Mouse (Mus musculus) embryonic facial prominence, embryonic 14.5 days (tissue): ENCODE measurements at regions not wholly inside any gene's neighbourhood (a gene's known extent, or its start where the extent isn't known, plus 50 kb on each side); places are given as distances from the start of the nearest gene placed in this dataset.

ENCODE experiments used
- ATAC-seq: fragments of 200-750 bp; cut with Nextera tagmentation; 2 replicates; pipeline ENCODE4 v1.8.0; 2017; ENCODE audit warnings: low read depth, moderate number of reproducible peaks, moderate TSS enrichment
- DNase-seq: peaks from one replicate; pipeline ENCODE4 v3.0.0-alpha.2; 2015; ENCODE audit warnings: low spot score
- H3K27ac ChIP-seq: fragments of 300-500 bp; sonication (generic); replicated peaks from 2 replicates; pipeline ENCODE4 v1.5.1; 2014; ENCODE audit warnings: low read depth, mild to moderate bottlenecking, low read length, moderate library complexity
- H3K27me3 ChIP-seq: fragments of 300-500 bp; sonication (generic); replicated peaks from 2 replicates; pipeline ENCODE4 v1.6.1; 2014; ENCODE audit warnings: low read length; ENCODE audit not compliant: control insufficient read depth, insufficient read depth
- H3K36me3 ChIP-seq: fragments of 300-500 bp; sonication (generic); 2 replicates; pipeline ENCODE4 v1.6.1; 2014; ENCODE audit warnings: low read length, mixed read lengths; ENCODE audit not compliant: control insufficient read depth, insufficient read depth
- H3K4me1 ChIP-seq: fragments of 300-500 bp; sonication (generic); 2 replicates; pipeline ENCODE4 v1.6.1; 2014; ENCODE audit warnings: antibody characterized with exemption, low read length; ENCODE audit not compliant: control insufficient read depth, insufficient read depth
- H3K4me2 ChIP-seq: fragments of 300-500 bp; sonication (generic); 2 replicates; pipeline ENCODE4 v1.6.1; 2014; ENCODE audit warnings: low read depth, mild to moderate bottlenecking, low read length, moderate library complexity, mixed read lengths
- H3K4me3 ChIP-seq: fragments of 300-500 bp; sonication (generic); 2 replicates; pipeline ENCODE4 v1.5.1; 2014; ENCODE audit warnings: low read depth, mild to moderate bottlenecking, low read length
- H3K9ac ChIP-seq: fragments of 300-500 bp; sonication (generic); 2 replicates; pipeline ENCODE4 v1.6.1; 2014; ENCODE audit warnings: low read depth, mild to moderate bottlenecking, low read length, moderate library complexity, mixed read lengths
- H3K9me3 ChIP-seq: fragments of 300-500 bp; sonication (generic); 2 replicates; pipeline ENCODE4 v1.6.1; 2016; ENCODE audit warnings: low read length; ENCODE audit not compliant: control insufficient read depth
- WGBS: fragments of 180-500 bp; shearing (Covaris S2); extraction: QIAGEN DNeasy Blood & Tissue Kit; methylation state at CpG from one replicate; pipeline ENCODE4 v1.1.7; 2014; 5-methylcytosine and 5-hydroxymethylcytosine counted together

DNA sequence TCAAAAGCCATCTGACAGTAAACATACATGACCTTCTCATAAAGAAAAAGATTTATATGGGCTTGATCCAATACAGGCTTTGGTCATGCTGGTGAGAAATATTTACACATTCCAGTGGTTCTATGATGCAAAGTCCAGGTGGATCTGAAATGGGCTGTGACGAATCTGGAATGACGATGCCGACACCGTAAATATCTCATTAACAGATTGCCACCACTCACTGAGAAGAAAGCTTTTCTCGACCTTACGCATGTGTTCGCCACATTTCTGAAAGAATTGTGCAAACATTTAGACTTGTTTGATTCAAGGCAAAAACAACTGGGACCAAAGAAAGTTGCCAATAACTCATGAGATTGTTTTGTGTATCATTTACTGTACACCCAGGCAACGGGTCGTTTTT is 142.9 kb upstream of the Lrig1 start:
- no peaks in the 10 kb centered on the region for H3K27me3 ChIP-seq
- ATAC-seq (peak; percentile 44; the same call in 1 of the 2 replicates), DNase-seq (peak; percentile 67)
- 54% methylated on average over 9 of the region's 9 CpGs for WGBS
- H3K27ac ChIP-seq = no peak overlapping the region
- H3K4me2 ChIP-seq = no peak overlapping the region
- no peaks in the 10 kb centered on the region for H3K9me3 ChIP-seq
- no peak overlapping the region for H3K4me3 ChIP-seq
- no peaks in the 10 kb centered on the region for H3K36me3 ChIP-seq
- 0 out of 2 replicates have a peak, but pooled peaks cover 3% of the 10 kb centered on the region for H3K4me1 ChIP-seq
- H3K9ac ChIP-seq = no peak overlapping the region

DNA sequence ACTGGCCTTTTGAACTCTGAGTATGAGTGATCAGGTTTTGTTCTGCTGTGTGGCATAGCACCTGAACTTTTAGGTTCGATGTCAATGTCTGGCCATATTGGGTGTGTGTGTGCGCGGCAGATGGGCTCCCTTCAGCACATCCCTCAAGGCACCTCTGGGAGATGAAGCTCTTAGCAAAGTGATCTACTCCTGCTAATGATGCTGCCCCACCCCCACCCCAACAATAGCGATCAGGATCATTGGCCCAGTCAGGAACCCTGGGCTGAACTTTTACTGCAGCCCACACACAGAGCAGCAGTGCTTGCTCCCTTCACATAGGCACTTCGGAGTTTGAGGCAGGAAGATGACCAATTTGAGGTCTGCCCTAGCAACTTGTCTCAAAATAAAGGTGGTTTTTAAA is 141.9 kb upstream of the Lrig1 start:
- WGBS = 59% methylated on average over 5 of the region's 5 CpGs
- H3K4me2 ChIP-seq = no peak overlapping the region
- DNase-seq (no peak), ATAC-seq (no peak)
- no peaks in the 10 kb centered on the region for H3K9me3 ChIP-seq
- H3K27me3 ChIP-seq = no peaks in the 10 kb centered on the region
- H3K9ac ChIP-seq = no peak overlapping the region
- no peak overlapping the region for H3K27ac ChIP-seq
- no peak overlapping the region for H3K4me3 ChIP-seq
- H3K4me1 ChIP-seq = 0 out of 2 replicates have a peak, but pooled peaks cover 3% of the 10 kb centered on the region
- H3K36me3 ChIP-seq = no peaks in the 10 kb centered on the region

DNA sequence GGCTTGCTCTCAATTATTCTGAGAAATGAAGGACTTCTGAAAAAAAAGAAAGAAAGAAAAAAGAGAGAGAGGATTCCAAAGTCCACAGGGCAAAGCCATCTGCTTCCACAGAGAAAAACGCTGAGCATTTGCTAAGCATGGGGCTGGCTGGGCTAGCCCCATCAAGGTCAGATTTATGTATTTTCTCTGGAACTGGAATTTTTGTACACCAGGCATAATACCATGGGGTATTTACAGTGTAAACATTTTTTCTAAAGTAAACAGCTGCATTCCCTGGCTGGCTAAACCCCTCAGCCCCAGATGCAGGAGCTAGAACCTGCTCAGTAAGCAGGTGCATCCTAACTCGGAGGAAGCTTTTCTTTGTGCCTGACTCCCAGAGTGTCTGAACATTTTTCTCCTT is 135.8 kb upstream of the Lrig1 start:
- 45% methylated on average over 2 of the region's 2 CpGs for WGBS
- ATAC-seq = peak; percentile 53; the same call in 1 of the 2 replicates
- no peak overlapping the region for H3K27ac ChIP-seq

DNA sequence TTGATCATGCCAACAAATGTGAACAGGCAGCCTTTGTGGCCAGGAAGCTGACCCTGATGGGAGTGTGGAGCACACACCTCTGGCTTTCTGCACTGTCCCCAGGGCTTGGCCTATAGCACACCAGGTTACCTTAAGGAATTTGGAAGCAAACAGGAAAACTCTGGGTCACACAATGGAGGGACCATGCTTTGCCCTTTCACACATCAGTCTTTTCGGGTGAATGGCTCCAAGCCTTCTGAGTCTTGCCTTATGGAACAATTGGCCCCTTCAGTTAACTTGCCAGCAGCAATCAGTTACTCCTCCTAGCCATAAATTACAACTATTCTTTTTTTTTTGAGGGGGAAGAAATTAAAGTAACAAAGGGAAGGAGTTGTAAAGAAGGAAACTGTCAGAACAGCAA is 134.6 kb upstream of the Lrig1 start:
- no peaks in the 10 kb centered on the region for H3K36me3 ChIP-seq
- 54% methylated on average over 1 of the region's 1 CpGs for WGBS
- ATAC-seq = no peak
- H3K4me1 ChIP-seq = 0 out of 2 replicates have a peak, but pooled peaks cover 3% of the 10 kb centered on the region
- no peak overlapping the region for H3K27ac ChIP-seq
- no peak overlapping the region for H3K9ac ChIP-seq
- DNase-seq = no peak
- H3K4me3 ChIP-seq = no peak overlapping the region
- H3K27me3 ChIP-seq = no peaks in the 10 kb centered on the region
- no peak overlapping the region for H3K4me2 ChIP-seq
- no peaks in the 10 kb centered on the region for H3K9me3 ChIP-seq

More for the DNA sequence above, 135.8 kb upstream of the Lrig1 start:
- Histone ChIP-seq H3K9ac (no peak overlapping the region), H3K4me1 (0 out of 2 replicates have a peak, but pooled peaks cover 3% of the 10 kb centered on the region), H3K27me3 (no peaks in the 10 kb centered on the region), H3K4me3 (no peak overlapping the region), H3K36me3 (no peaks in the 10 kb centered on the region), H3K4me2 (no peak overlapping the region), H3K9me3 (no peaks in the 10 kb centered on the region)
- DNase-seq = peak; percentile 38

DNA sequence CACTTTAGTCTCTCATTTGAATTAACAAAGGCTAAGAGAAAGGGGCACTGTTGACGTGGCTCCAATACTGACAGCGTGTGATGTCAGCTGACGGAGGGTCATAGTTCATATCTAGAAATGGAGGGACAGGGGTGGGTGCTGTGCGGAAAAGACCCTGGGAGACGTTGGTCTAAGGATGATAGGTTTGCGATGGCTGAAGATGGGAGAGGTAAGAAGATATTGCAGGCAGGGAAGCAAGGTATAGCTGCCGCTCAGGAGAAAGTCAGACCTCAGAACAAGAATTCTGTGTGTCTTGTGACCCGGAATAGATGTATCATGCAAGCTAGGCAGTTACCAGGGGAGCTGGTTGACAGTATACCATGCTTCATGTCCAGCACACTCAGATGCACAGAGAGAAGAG is 130.8 kb upstream of the Lrig1 start:
- Histone ChIP-seq H3K36me3 (no peaks in the 10 kb centered on the region), H3K27me3 (no peaks in the 10 kb centered on the region), H3K4me2 (no peak overlapping the region), H3K4me3 (no peak overlapping the region), H3K4me1 (no peaks in the 10 kb centered on the region; the same call in 1 of the 2 replicates), H3K9ac (no peak overlapping the region), H3K27ac (no peak overlapping the region), H3K9me3 (no peaks in the 10 kb centered on the region)
- no peak for DNase-seq
- ATAC-seq = no peak
- WGBS = 82% methylated on average over 8 of the region's 8 CpGs

DNA sequence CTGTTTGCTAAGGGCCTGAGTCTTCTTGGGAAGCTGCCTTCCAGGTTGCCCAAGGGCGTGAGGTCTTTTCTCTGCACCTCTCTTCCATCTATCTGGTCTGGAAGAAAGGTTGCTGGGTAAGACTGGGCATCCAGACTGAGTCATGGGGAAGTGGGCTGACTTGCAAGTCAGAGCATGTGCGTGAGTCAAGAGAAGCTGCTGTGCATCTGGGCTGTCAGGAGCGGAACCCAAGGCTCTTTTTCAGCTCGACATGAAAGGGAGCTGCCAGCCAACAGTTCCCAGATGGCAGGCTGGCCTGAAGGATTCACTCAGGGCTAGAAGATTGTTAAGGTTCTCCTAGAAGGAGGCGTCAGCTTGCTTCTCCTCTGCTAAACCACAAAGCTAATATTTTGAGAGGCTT is 129.3 kb upstream of the Lrig1 start:
- H3K4me2 ChIP-seq = no peak overlapping the region
- WGBS = 71% methylated on average over 5 of the region's 5 CpGs
- no peak overlapping the region for H3K4me3 ChIP-seq
- no peak overlapping the region for H3K9ac ChIP-seq
- ATAC-seq (no peak), DNase-seq (no peak)
- no peak overlapping the region for H3K27ac ChIP-seq
- no peaks in the 10 kb centered on the region for H3K9me3 ChIP-seq
- no peaks in the 10 kb centered on the region; the same call in 1 of the 2 replicates for H3K4me1 ChIP-seq
- no peaks in the 10 kb centered on the region for H3K27me3 ChIP-seq
- no peaks in the 10 kb centered on the region for H3K36me3 ChIP-seq

DNA sequence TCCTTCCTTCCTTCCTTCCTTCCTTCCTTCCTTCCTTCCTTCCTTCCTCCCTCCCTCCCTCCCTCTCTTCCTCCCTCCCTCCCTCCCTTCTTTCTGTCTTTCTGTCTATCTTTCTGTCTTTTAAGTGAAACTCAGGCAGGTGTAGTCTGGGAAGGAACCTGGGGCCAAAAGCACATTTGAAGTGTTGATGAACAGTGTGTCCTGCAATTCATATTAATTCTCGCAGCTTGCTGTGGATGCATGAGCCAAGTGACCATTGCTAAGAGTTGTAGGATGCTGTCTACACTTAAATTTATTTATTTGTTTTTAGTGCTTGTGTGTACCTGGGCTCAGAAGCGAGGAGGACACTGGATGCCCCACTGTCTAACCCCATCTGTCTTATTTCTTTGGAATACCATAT is 126.7 kb upstream of the Lrig1 start:
- ATAC-seq = no peak
- WGBS = 83% methylated on average over 2 of the region's 2 CpGs

DNA sequence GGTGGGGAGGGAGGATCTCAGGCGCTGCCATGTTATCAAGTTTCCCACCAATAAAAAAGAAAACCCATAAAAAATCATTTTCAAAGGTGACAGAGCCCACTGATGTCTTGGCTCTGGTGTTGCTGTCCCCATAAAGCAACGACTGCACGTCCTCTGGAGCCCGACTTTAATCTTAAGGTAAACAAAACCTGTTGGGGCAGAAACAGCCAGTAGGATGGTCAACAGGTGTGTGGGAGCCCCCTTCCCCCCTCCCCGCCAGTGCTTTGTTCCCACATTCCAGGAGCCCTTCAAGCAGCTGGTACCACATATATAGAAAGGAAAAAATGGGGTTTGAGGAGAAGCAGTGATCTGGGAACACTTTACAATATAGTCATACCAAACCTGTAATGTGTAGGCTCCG is 118.3 kb upstream of the Lrig1 start:
- Histone ChIP-seq H3K4me2 (no peak overlapping the region), H3K4me3 (no peak overlapping the region), H3K27ac (0 out of 2 replicates have a peak overlapping the region, but pooled peaks have one; percentile 15), H3K9ac (no peak overlapping the region), H3K36me3 (no peaks in the 10 kb centered on the region), H3K4me1 (peaks cover 3% of the 10 kb centered on the region; the same call in 1 of the 2 replicates), H3K9me3 (no peaks in the 10 kb centered on the region), H3K27me3 (0 out of 2 replicates have a peak, but pooled peaks cover 3% of the 10 kb centered on the region)
- 50% methylated on average over 6 of the region's 6 CpGs for WGBS
- DNase-seq = no peak
- no peak for ATAC-seq

More for the DNA sequence above, 126.7 kb upstream of the Lrig1 start:
- H3K36me3 ChIP-seq = no peaks in the 10 kb centered on the region
- H3K27ac ChIP-seq = no peak overlapping the region
- DNase-seq = no peak
- no peak overlapping the region for H3K4me2 ChIP-seq
- no peaks in the 10 kb centered on the region for H3K27me3 ChIP-seq
- H3K4me3 ChIP-seq = no peak overlapping the region
- no peaks in the 10 kb centered on the region for H3K9me3 ChIP-seq
- H3K4me1 ChIP-seq = no peaks in the 10 kb centered on the region; the same call in 1 of the 2 replicates
- H3K9ac ChIP-seq = no peak overlapping the region

DNA sequence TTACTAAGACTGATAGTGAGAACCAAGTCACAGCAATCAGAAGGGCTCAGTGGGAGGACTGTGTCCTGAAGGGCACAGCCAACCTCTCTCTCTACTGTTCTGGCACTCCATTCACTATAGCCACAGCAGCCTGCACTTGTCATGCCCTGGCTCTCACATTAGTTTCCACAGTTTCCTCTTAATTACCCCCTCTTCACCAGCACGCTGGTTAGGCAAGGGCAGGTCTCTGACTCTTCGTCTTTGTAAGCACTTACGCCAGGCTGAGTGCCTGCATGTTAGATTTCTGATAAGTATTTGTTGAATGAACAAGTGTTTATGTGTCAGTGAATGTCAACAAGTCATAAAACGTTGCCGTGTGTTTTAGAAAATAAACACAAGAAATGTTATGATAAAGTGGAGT is 116.2 kb upstream of the Lrig1 start:
- DNase-seq = no peak
- 0 out of 2 replicates have a peak, but pooled peaks cover 3% of the 10 kb centered on the region for H3K27me3 ChIP-seq
- no peak overlapping the region for H3K4me3 ChIP-seq
- no peaks in the 10 kb centered on the region for H3K36me3 ChIP-seq
- H3K27ac ChIP-seq = no peak overlapping the region
- peaks cover 3% of the 10 kb centered on the region; the same call in 1 of the 2 replicates for H3K4me1 ChIP-seq
- 62% methylated on average over 5 of the region's 5 CpGs for WGBS
- H3K9ac ChIP-seq = no peak overlapping the region
- ATAC-seq = no peak
- H3K4me2 ChIP-seq = no peak overlapping the region
- H3K9me3 ChIP-seq = no peaks in the 10 kb centered on the region
